Comparison of ENCODE assay signal across 12 mouse cellular contexts in the genomic region with DNA sequence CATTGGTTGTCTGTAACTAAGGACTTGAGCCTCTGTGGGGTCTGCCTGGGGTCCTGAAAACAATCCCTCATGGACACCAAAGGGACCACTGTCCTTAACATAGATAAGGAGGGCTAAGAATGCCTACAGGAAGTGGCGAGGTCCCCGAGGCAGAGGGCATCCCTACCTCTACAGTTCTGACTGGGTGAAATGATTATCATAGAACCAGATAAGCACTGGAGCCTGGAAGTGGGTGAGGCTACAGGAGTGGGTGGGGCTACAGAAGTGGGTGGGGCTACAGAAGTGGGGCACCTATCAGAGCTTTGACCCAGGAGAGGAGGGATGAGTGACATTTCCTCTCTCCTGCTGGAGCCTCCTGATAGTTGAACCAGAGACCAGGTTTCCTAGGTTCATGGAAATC. TPM values are rescaled to one million over a fixed set of nuclear protein-coding genes. Genes with fewer than 3 reads are reported as not detected.
DNase-seq lines count a peak whose midpoint lies in the region; ATAC-seq lines count a peak whose summit lies in the region.
"Had no signal": no experiment of that assay in that cellular context is flagged by ENCODE, and none has a peak within 500 bp of the region (broad histone marks: within the 10 kb centered on the region; RNA-seq: fewer than 3 reads in every experiment).

No protein-coding gene starts in this region.

- H3K4me1 ChIP-seq in liver, embryonic 12.5 days = peaks cover 45% of the 10 kb centered on the region
- peaks cover 9% of the 10 kb centered on the region for H3K4me1 ChIP-seq in hindbrain, embryonic 11.5 days (replicated peaks; ENCODE audit: control insufficient read depth, insufficient read depth, low read length)
- peaks cover 16% of the 10 kb centered on the region for H3K4me1 ChIP-seq in midbrain, embryonic 15.5 days

- ATAC-seq in liver, embryonic 12.5 days = peak; percentile 94
- no peak for ATAC-seq in hindbrain, embryonic 11.5 days (ENCODE audit: low FRiP score)
- ATAC-seq in midbrain, embryonic 15.5 days (replicated peaks) = no peak
- ATAC-seq: hindbrain, postnatal 0 days had no signal

- peak overlapping the region; percentile 44 for H3K4me2 ChIP-seq in liver, embryonic 12.5 days
- H3K4me2 ChIP-seq in hindbrain, embryonic 11.5 days (replicated peaks; ENCODE audit: low read depth, low read length) = no peak overlapping the region
- H3K4me2 ChIP-seq in midbrain, embryonic 15.5 days = no peak overlapping the region
- H3K4me2 ChIP-seq: embryonic facial prominence, embryonic 13.5 days; lung, embryonic 15.5 days had no signal

- no peak overlapping the region for H3K4me3 ChIP-seq in liver, embryonic 12.5 days
- no peak overlapping the region for H3K4me3 ChIP-seq in hindbrain, embryonic 11.5 days (ENCODE audit: low read depth, low read length)
- H3K4me3 ChIP-seq in midbrain, embryonic 15.5 days = no peak overlapping the region
- H3K4me3 ChIP-seq: embryonic facial prominence, embryonic 13.5 days; lung, embryonic 15.5 days had no signal

- H3K9ac ChIP-seq in liver, embryonic 12.5 days = no peak overlapping the region
- H3K9ac ChIP-seq in hindbrain, embryonic 11.5 days (ENCODE audit: low read depth, low read length) = no peak overlapping the region
- no peak overlapping the region for H3K9ac ChIP-seq in midbrain, embryonic 15.5 days
- H3K9ac ChIP-seq: embryonic facial prominence, embryonic 13.5 days; lung, embryonic 15.5 days had no signal

- WGBS in liver, embryonic 12.5 days (ENCODE audit: insufficient replicate concordance) = 17% methylated on average over 2 of the region's 2 CpGs
- 84% methylated on average over 2 of the region's 2 CpGs for WGBS in hindbrain, embryonic 11.5 days
- 82% methylated on average over 2 of the region's 2 CpGs for WGBS in midbrain, embryonic 15.5 days

- no peak overlapping the region for H3K27ac ChIP-seq in liver, embryonic 12.5 days
- H3K27ac ChIP-seq in hindbrain, embryonic 11.5 days (ENCODE audit: low read depth, low read length) = no peak overlapping the region
- H3K27ac ChIP-seq in midbrain, embryonic 15.5 days = no peak overlapping the region
- H3K27ac ChIP-seq: hindbrain, postnatal 0 days; lung, embryonic 15.5 days had no signal

- DNase-seq in lung, postnatal 10 days = peak; percentile 33
- no peak for DNase-seq in lung, postnatal 25 days (ENCODE audit: low spot score)
- DNase-seq in c-Kit-positive CD71-positive TER-119-negative erythroid progenitor cells, embryonic 14.5 days (ENCODE audit: low read depth) = peak; percentile 78
- peak; percentile 38 for DNase-seq in thymus, postnatal 25 days
- DNase-seq in hindbrain, embryonic 11.5 days (ENCODE audit: low spot score) = no peak
- DNase-seq in cerebellum, adult 11-12 months = no peak
- DNase-seq: gastrocnemius, postnatal 10 days had no signal

- H3K36me3 ChIP-seq in liver, embryonic 12.5 days = no peaks in the 10 kb centered on the region
- no peaks in the 10 kb centered on the region for H3K36me3 ChIP-seq in hindbrain, embryonic 11.5 days (ENCODE audit: control insufficient read depth, insufficient read depth, low read length)
- no peaks in the 10 kb centered on the region for H3K36me3 ChIP-seq in midbrain, embryonic 15.5 days (replicated peaks)
- H3K36me3 ChIP-seq: embryonic facial prominence, embryonic 13.5 days; lung, embryonic 15.5 days had no signal

- H3K27me3 ChIP-seq in liver, embryonic 12.5 days (replicated peaks) = 0 out of 2 replicates have a peak, but pooled peaks cover 3% of the 10 kb centered on the region
- no peaks in the 10 kb centered on the region for H3K27me3 ChIP-seq in hindbrain, embryonic 11.5 days (ENCODE audit: control insufficient read depth, insufficient read depth, low read length)
- no peaks in the 10 kb centered on the region for H3K27me3 ChIP-seq in midbrain, embryonic 15.5 days (replicated peaks)
- H3K27me3 ChIP-seq: embryonic facial prominence, embryonic 13.5 days; lung, embryonic 15.5 days had no signal

- H3K9me3 ChIP-seq in liver, embryonic 12.5 days (replicated peaks) = no peaks in the 10 kb centered on the region
- H3K9me3 ChIP-seq in hindbrain, embryonic 11.5 days (ENCODE audit: control insufficient read depth, low read length) = no peaks in the 10 kb centered on the region
- no peaks in the 10 kb centered on the region for H3K9me3 ChIP-seq in midbrain, embryonic 15.5 days
- H3K9me3 ChIP-seq: embryonic facial prominence, embryonic 13.5 days; lung, embryonic 15.5 days had no signal

RNA-seq across cellular contexts. Expression of a gene that starts 39.9 kb away (rescaled TPM):
- 98.6 and 118 TPM in 2 replicates for polyA plus RNA-seq in liver, embryonic 12.5 days (2016; fragmentation: Nextera tagmentation; extraction: Ambion mirVana)
- 141 and 159 TPM in 2 replicates for polyA plus RNA-seq in hindbrain, embryonic 11.5 days (2014; fragmentation: Nextera tagmentation; extraction: Ambion mirVana)
- 175 and 194 TPM in 2 replicates for polyA plus RNA-seq in midbrain, embryonic 15.5 days (2015; fragmentation: Nextera tagmentation; extraction: Ambion mirVana)

Comparison
In these comparisons a context has a peak if more than half of its experiments do, and no peak if none do; other contexts are left out.
1. DNase-seq: peak in lung, postnatal 10 days (single experiment), c-Kit-positive CD71-positive TER-119-negative erythroid progenitor cells, embryonic 14.5 days (single experiment) and thymus, postnatal 25 days (single experiment); none in lung, postnatal 25 days (single experiment), hindbrain, embryonic 11.5 days (single experiment) and cerebellum, adult 11-12 months (single experiment).